Mouse (Mus musculus) 3134 (cell line): ENCODE measurements at regions not wholly inside any gene's neighbourhood (a gene's known extent, or its start where the extent isn't known, plus 50 kb on each side); places are given as distances from the start of the nearest gene placed in this dataset.

Experiments used
- DNase-seq: peaks from one replicate; pipeline ENCODE4 v3.0.0-alpha.2; 2011; ENCODE audit warnings: low spot score; ENCODE audit not compliant: insufficient read length; ENCODE audit errors: extremely low read depth

DNA sequence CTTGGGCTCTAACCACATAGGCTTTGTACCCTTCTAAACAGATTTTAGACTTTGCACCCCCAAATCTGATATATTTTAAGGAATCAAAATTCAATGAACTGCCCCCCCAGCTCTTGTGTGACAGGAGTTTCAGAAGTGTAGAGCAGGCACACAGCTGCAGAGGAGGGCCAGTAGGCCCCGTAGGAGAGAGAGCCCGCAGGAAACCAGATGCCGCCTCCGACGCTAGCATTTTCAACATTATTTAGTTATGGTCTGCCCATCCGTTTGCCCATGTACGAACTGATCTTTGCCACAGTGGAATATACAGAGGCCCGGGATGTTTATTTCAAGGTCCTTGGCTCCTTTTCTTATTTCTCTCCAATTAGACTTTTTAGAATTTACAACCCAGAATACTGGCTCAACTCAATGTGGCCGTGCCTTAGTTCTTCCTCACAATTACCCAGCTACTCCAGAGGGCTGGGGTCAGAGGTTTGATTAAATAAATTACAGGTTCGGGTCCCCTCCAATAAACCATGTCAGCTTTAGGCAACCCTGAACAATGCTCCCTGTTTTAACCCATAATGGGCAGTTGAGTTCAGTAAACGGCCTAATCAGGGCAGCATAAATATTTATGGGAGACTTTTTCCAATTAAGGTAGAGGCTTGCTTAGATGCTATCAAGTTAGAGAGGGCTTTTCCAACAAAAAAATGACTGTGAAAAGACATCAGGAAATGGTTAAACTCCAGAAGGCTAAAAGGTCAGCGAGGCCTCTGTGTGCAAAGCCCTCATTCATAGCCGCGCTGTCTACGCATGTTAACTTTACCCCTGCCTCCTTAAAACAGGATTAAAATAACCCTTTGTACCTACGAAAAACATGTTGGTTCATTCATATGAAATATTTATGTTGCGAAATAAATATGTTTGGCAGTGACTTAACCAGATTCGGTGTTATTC, 308.2 kb upstream of the Prickle1 start:
- DNase-seq: no peak

DNA sequence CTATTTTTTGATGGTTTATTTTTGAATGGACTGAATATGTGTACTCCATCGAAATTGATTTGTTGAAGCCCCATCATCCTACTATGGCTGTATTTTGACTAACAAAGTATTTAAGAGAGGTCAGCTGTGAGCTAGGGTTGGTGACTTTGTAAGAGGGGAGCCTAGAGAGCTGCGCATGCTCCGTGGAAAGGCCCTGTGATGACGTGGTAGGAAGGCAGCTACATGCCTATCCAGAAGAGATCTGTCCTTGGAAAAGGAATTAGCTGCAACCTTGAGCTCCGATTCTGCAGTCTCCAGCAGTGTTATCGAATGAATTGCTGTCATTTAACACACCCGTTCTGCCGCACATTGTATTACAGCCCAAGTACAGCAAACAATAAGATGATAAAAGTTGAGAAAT, 287.1 kb upstream of the Prickle1 start:
- no peak for DNase-seq

DNA sequence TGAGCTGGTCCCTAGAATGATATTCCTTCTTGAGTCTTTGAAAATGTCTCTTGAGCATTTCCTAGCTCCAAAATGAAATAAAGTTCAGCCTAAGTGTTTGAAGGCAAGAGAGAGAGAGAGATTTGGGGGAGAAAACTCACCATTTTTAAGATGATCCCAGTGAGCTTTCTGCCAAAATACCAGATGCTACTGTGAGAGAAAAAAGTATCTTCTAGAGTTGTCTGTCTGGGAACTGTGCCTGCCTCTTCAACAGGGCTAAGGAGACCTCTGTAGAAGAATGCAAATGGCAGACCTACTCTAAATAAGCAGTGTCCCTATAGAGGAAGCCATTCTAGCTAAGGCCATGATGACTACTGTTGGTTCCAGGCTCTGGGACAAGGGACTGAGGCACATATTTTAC, 285.6 kb upstream of the Prickle1 start:
- no peak for DNase-seq

DNA sequence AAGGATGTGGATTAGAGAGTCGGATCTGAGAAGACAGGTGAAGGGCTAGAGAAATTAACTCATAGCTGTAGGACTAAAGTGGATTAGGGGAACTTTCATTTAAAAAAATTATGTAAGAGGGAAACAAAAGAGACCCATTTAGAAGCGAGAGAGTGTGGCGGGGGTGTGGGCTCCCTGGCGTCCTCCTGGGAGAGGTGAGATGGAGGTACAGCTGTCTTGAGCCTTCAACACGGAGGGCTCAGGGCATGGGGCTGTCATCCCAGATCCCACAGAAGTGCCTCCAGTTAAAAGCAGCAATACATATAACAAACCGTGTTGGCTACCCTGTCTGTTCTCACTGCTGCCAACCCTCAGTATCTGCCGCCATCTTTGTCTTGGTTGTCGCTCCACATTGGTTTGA, 284.6 kb upstream of the Prickle1 start:
- no peak for DNase-seq

DNA sequence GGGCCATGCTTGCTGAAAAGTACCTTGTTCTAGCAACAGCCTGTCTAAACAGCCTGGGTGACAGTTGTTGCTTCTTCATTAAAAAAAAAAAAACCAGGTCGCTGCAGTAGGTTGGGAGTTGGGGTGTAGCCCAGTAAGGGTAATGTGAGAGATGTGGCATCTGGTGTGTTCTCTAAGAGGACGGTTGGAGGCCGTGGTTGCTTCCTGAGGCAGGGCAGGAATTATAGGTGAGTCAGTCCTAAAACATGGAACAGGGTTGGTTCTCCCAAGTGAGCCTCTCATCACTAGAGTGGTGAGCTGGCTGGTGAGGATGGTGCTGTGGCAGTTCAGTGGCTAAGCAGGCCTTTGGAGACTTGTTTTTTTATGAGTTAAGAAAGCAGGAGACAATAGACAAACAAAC, 283.3 kb upstream of the Prickle1 start:
- no peak for DNase-seq

DNA sequence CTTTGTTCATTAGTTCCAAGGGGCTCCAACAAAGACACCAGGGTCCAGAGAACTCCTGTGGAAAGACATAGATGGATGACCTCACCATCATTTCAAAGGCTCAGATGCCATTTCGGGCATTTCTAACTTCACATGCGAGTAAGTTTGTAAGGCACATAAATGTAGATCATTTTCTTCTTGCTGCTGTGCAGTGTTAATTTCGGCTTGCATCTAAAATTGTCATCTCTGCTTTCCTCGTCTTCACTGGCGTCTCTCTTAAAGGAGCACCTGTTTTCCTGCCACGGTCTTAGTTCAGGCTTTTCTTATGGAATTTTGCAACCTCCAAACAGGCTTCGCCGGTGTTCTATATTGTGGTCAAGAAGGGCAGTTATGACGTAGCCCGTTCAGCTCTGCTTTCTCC, 280.6 kb upstream of the Prickle1 start:
- no peak for DNase-seq

DNA sequence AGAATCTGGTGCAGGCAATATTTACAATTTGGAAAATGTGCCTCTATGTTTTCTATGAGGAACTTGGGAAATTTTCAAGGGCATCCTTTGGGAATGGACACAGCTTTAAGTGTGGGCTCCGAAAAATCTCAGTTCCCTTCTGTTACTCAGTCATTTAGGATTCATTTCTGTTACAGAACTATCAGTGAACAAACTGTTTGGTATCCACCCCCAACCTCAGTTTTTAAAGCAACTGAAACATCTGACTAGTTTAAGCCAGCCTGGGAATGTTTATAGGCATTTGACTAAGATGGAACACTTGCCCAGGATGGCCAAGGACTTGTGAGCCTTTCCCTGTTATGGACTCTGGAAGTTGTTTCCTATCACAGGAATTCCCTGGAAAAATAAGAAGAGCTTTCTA, 280.0 kb upstream of the Prickle1 start:
- DNase-seq: no peak

DNA sequence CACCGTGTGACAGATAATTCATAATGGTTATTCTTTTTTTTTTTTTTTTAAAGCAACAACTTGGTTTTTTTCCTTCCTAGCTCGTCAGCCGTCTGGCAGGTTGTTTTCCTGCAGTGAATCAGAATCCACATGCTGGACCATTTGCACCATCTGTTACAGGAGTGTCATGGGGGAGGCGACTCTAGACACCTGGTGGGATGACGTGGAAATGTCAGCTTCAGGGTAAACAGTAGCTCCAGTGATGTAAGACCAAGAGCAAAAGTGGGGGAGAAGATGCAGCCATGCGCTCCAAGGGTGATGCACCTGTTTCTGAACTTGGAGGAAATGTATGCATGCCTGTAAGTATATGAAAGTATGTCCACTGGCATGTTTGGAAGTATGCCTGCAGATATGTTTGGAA, 278.5 kb upstream of the Prickle1 start:
- no peak for DNase-seq

DNA sequence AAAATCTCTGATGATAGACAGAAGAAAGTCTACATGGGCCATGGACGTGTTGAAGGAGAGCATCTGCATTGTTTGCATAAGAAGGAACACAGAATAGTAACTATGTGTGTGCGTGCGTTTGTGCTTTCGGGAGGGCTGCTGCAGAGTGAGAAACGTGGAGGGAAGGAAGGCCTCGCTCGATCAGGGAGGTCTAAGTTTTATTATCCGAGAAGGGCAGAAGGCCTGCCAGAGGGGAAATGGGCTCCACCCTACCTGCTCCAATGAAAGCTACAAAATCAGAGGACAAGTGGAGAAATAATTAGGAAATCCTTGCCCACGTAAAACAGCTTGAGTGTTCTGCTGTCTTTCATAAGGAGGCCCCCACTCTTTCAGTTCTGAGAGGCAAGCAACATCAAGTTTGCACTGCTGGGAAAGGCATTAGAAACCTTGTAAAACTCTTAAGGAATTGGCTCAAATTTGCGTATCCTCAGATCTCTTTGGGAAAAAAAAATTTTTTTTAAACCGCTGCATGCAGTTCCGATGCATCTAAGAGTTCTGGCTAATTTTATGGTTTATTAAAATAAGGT, 261.7 kb upstream of the Prickle1 start:
- no peak for DNase-seq

DNA sequence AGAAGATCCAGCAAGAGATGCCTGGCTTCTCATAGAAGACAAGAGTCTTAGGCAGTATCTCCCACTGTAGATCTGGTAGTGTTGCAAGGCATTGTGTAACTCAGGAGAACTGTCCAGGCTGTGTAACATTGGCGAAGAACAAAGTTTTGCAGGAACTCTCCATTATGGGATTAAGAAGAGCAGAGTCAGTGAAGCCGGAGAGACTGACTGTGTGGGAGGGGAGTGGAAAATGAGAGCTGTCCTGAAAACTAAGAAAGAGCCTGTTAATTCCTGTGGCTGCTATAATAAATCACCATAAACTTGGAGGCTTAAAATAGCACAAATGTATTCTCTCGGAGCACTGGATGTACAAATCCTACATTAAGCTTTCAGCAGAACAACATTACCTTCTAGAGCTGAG, 257.5 kb upstream of the Prickle1 start:
- DNase-seq: no peak

DNA sequence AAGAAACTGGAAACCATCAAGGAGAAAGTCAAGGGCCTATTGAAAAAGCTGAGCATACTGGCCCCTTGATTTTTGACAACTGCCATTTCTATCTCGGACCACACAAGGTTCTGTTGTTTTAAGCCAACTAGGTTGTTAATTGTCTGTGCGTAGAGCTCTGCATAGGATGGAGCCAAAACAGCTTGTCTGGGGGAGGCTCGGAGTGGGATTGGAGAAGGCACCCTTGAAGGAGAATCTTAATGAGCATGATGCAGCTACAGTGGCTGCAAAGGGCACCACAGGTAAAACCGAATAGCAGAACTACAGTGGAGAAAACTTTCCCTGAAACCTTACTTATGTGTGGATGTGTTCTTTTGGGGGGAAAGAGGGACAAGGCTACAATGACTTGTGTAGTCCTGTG, 256.4 kb upstream of the Prickle1 start:
- DNase-seq: no peak

DNA sequence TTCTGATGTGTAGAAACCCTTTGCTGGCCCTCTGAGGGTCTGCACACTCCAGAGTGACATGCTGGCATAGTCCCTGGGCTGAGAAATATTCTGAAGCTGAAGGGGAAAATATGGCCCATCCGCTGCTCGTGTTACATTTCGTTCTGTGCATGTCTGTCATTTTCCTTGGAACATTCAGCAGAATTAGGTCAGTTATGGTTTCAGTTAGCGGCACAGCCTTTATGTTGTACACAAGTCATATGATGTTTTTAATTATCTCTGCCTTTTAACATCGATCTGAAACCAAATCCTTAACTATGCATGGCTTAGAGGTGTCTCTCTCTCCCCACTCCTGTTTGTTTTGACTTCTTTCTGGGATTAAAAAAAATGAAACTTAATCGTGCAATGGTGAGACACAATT, 254.7 kb upstream of the Prickle1 start:
- DNase-seq: no peak

DNA sequence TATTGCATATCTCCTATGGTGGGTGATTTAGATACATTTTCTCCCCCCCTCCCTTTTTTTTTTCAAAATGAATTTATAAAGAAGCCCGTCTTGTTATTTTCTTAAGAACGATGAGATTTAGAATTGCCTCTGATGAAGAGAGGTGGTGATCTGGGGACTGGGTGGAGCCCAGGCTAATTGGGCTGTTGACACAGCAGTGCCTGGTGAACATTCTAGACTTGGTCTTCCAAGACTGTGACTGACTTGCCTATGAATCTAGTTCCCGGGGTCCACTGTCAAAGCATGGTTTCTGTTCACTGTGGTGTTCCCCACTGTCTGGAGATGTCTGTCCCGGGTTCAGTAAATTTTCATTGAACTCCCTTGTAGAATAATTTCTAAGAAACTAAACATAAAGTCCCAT, 253.1 kb upstream of the Prickle1 start:
- no peak for DNase-seq

DNA sequence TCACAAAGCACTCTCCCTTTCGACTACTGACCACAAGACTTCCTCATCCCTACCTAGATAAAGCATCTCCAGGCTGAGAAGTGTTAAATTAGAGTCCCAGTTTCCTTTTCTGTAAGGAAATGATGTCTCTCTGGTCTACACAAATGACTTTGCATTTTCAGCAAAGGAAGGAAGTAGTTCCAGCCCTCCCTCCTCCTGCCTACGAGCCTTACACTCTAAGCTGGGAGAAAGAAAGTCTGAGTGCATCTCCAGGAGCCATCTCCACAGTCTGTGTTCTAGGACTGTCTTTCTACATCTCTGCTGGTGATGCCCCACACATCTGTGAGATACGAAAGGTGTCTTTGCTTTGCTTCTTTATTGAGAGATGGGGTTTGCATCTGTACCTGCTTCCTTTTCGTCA, 251.1 kb upstream of the Prickle1 start:
- no peak for DNase-seq

DNA sequence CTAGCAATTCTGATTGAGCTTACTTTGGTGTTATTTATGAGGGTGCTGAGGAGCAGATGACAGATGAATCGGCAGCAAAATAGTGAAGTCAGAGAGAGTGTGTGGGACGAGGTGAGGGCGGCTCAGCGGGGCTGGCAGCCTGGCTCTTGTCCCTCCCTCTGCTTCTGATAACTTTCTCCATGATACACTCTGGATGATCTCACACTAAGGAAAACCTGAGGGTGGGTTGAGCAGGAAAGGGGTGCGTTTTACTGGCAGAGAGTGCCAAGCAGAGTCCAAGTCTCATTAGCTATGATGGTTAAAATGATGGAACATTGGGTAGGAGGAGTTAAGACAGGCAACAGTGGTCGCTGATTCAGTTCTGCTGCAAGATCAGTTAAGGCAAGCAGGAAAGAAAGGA, 250.1 kb upstream of the Prickle1 start:
- DNase-seq: no peak

DNA sequence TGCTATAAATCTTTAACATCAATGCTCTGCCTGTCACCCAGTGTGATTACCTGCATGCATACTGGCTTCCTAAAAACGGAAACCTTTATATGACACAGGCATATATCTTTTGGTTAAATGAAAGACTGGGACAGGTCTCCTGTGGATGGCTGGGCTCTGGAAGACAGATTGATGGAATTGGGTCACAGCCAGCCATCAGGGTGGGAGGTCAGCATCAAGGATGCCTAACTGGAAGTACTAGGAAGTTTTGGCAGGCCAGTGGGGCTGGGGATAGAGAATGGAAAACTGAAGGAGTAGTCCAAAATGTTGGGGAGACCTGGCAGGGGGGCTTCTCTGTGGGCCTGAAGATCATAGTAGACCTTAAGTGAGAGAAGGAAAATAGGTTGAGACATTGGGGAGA, 237.3 kb upstream of the Prickle1 start:
- no peak for DNase-seq

DNA sequence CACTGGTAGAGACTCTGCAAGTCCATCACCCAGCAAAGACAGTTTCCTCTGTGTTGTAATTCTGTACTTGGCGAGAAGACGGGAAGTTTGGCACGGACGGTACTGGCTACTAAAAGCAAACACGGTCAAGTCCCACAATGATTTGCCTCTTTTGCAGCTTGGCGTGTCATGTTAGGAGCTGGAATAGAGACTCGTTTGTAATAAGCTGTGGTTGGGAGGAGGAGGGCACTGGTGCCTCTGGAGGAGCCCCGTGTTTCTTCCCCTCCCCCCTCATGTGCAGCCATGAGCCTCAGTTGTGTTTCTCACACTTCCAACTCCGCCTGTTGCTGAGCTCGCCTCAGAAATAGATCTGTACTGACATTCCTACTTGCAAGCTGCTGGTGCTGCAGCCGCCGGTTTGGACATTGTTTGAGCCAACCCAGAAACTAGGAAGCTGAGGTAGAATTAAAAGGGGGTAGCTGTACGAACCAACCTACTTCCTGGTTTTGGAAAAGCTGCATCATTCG, 236.8 kb upstream of the Prickle1 start:
- DNase-seq: no peak

DNA sequence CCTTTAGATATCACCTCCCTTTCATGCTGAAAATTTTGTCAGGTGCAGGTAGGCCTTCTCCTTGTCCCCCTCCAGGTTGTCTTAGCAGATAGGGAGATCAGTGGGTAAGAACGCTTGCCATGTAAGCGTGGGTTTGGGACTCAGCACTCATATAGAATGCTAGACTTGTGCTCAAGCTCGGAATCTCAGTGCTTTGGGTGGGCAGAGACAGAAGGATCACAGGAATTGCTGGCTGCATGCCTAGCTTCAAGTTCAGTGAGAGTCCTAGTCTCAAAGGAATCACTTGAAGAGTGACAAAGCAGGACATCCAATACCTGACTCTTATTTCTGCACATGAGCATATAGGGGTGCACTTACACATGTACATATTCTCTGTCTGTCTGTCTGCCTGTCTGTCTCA, 235.5 kb upstream of the Prickle1 start:
- DNase-seq: no peak

DNA sequence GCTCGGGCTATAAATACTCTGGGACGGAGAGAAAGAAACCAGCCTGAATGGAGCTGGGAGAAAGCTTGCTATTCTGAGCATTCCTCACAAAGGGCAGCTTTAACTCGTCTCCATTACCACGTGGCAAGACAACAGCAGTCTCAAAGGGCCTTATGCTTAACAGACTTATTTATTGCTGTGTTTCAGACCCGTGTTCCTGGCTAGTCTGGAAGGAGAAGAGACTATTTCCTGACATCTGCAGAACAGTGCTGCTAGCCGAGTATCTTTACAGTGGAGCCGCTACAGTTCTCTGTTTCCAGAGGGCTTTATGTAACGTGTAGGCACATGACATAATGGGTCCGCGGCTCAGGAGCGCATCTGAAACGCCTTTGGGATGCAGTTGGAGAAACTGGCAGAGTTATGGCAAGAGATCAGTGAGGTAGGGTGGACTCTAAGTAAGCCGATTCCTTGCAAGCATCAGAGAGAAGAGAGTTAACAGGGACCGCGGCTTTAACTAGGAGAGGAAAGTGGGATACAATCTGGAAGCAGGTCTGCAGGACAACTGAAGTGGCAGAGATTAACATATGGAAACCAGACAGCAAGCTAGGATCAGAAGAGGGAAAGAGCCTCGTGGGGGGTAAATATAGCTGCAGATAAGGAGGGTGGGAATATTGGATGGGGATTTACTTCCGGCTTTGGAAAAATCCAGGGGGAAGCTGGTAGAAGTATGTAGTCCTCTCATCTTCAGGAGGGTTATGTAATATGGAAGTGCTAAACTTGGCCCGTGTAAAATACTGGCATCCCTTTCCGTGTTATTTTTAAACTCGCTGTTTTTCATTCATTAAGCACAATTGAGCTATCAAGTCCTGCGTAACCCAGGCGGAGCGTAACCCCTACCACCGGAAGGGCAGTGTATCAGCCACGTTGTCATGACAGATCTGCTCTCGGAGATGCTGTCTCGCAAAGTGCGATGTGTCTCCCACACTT, 229.3 kb upstream of the Prickle1 start:
- no peak for DNase-seq

DNA sequence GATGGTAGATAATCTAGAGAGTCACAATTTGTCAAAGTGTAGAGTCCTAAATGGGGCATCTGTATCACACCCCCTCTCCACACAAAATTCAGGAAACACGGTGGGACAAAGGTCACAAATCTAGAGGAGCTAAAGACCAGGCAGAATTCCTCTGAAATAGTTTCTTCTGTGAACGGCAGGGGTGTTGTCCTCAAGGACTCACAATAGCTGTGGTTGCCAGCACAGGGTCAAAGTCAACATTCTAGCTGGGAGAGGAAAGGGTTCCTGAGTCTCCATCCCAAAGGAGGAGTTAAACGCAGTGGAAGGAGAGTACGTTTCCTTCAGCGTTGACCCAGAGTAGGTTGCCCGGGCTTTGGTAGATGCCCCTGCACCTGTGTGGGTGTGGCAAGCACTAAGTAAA, 225.5 kb upstream of the Prickle1 start:
- DNase-seq: no peak

DNA sequence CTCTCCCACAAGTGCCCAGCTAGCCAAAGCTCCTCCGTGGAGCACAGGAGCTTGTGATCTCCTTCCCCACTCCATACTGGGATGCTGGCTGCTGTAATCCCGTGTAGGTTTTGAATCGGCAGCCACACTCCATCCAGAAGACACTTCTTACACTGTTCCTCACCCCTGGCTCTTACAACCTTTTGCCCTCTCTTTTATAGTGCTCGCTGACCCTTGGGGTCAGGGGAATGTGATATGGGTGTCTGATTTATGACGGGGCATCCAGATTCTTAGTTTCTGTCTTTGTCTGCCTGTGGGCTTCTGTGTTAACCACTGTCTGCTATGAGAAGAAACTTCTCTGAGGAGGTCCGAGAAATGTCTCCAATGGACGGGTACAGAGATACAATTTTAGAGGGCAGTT, 216.3 kb upstream of the Prickle1 start:
- no peak for DNase-seq
